Mouse (Mus musculus) kidney, embryonic 15.5 days (tissue): ENCODE data around the gene Acin1. TPM values are rescaled to one million over a fixed set of nuclear protein-coding genes. Genes with fewer than 3 reads are reported as not detected.

Source experiments
- ATAC-seq: fragments of 200-750 bp; cut with Nextera tagmentation; replicated peaks from 2 replicates; pipeline ENCODE4 v1.8.0; 2017; ENCODE audit warnings: moderate TSS enrichment; ENCODE audit not compliant: low FRiP score
- H3K27ac ChIP-seq: fragments of 300-500 bp; sonication (generic); 2 replicates; pipeline ENCODE4 v1.5.1; 2015; ENCODE audit warnings: mild to moderate bottlenecking, inconsistent platforms
- H3K27me3 ChIP-seq: fragments of 300-500 bp; sonication (generic); 2 replicates; pipeline ENCODE4 v1.6.1; 2015; ENCODE audit warnings: inconsistent platforms
- H3K36me3 ChIP-seq: fragments of 300-500 bp; sonication (generic); 2 replicates; pipeline ENCODE4 v1.6.1; 2015; ENCODE audit warnings: inconsistent platforms
- H3K4me1 ChIP-seq: fragments of 300-500 bp; sonication (generic); 2 replicates; pipeline ENCODE4 v1.6.1; 2015; ENCODE audit warnings: inconsistent platforms
- H3K4me2 ChIP-seq: fragments of 300-500 bp; sonication (generic); 2 replicates; pipeline ENCODE4 v1.6.1; 2015; ENCODE audit warnings: moderate library complexity, mild to moderate bottlenecking, inconsistent platforms
- H3K4me3 ChIP-seq: fragments of 300-500 bp; sonication (generic); replicated peaks from 2 replicates; pipeline ENCODE4 v1.5.1; 2015; ENCODE audit warnings: mild to moderate bottlenecking, inconsistent platforms
- H3K9ac ChIP-seq: fragments of 300-500 bp; sonication (generic); 2 replicates; pipeline ENCODE4 v1.6.1; 2015; ENCODE audit warnings: mild to moderate bottlenecking, inconsistent platforms
- H3K9me3 ChIP-seq: fragments of 300-500 bp; sonication (generic); replicated peaks from 2 replicates; pipeline ENCODE4 v1.6.1; 2016; ENCODE audit warnings: inconsistent platforms
- WGBS: fragments of 180-500 bp; shearing (Covaris S2); methylation state at CpG from one replicate; pipeline ENCODE4 v1.1.7; 2015; ENCODE audit warnings: mixed read lengths; 5-methylcytosine and 5-hydroxymethylcytosine counted together
- polyA plus RNA-seq: library from polyadenylated mRNA; unstranded; fragments of >200 nt; fragmentation: Nextera tagmentation; extraction: Ambion mirVana; gene quantifications from 2 replicates; pipeline ENCODE4 v1.2.1, GENCODE M21; 2015

Acin1 gene
- polyA plus RNA-seq, 1 experiment from 2014 or later = 145 TPM

DNA sequence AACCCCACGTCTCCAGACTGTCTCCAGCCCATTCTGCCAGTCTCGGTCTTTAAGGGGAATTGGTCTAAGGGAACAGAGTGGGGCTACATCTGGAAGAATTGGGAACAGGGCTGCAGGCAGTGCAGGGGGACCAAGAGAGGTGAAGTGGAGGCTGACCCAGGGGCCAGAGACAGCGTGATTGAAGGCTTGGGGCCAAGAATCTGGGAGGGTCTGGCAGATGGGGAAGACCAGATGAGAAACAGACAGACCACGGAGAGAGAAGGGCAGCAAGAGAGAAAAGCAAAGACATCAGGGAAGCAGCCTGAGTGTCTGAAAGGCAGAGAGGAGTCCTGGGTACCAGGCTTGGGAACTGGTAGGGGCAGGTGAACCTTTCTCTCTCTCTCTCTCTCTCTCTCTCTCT is 46.6 kb downstream of the Acin1 start:
- no peak for ATAC-seq
- H3K9me3 ChIP-seq = no peaks in the 10 kb centered on the region
- peak overlapping the region; percentile 99 for H3K4me2 ChIP-seq
- H3K36me3 ChIP-seq = peaks cover 66% of the 10 kb centered on the region
- peak overlapping the region; percentile 78 for H3K4me3 ChIP-seq
- WGBS = 7% methylated on average over 4 of the region's 4 CpGs
- H3K4me1 ChIP-seq = peaks cover 25% of the 10 kb centered on the region
- H3K9ac ChIP-seq = 0 out of 2 replicates have a peak overlapping the region, but pooled peaks have one; percentile 37
- H3K27me3 ChIP-seq = no peaks in the 10 kb centered on the region
- H3K27ac ChIP-seq = no peak overlapping the region

DNA sequence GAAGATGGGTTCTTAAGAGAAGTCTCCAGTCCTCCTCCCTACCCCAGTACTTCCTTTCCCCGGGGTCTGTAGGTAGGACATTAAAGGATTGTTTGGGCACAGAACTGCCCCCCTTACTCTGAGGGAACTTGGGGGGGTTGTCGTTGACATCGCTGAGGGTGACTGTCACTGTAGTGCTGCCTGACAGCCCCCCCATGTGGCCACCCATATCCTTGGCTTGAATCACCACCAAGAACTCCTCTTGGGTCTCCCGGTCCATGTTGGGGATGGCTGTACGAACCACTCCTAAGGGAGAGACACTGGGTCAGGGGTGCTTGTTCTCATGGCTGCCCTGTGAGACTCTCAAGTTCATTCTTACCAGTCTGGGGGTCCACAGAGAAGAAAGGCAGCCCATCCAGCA is 48.5 kb downstream of the Acin1 start:
- H3K9ac ChIP-seq = no peak overlapping the region
- WGBS = 72% methylated on average over 5 of the region's 5 CpGs
- H3K36me3 ChIP-seq = peaks cover 65% of the 10 kb centered on the region
- H3K27ac ChIP-seq = no peak overlapping the region
- no peaks in the 10 kb centered on the region for H3K9me3 ChIP-seq
- no peak overlapping the region for H3K4me3 ChIP-seq
- ATAC-seq = no peak
- H3K4me2 ChIP-seq = no peak overlapping the region
- no peaks in the 10 kb centered on the region for H3K27me3 ChIP-seq
- H3K4me1 ChIP-seq = peaks cover 25% of the 10 kb centered on the region

DNA sequence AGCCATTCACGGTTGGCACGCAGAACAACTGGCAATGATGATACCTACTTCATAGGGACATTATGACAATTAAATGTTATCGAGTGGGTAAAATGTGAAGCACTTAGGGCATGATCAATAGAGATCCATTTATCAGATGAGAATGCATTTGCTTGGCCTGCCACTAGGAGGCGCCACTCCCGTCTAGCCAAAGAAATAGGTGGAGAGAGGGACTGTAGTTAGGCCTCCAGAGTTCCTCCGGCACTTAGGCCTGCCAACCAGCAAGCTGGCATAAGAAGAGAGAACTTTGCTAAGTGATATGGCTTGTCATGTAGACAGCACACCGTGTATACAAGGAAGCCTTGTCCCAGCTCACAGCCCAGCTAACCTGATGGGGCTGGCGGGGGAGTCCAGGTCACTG is 49.8 kb downstream of the Acin1 start:
- no peak overlapping the region for H3K9ac ChIP-seq
- no peaks in the 10 kb centered on the region for H3K27me3 ChIP-seq
- H3K4me3 ChIP-seq = no peak overlapping the region
- no peak for ATAC-seq
- H3K36me3 ChIP-seq = peaks cover 65% of the 10 kb centered on the region
- no peak overlapping the region for H3K27ac ChIP-seq
- 61% methylated on average over 8 of the region's 8 CpGs for WGBS
- no peaks in the 10 kb centered on the region for H3K9me3 ChIP-seq
- H3K4me1 ChIP-seq = peaks cover 25% of the 10 kb centered on the region
- H3K4me2 ChIP-seq = no peak overlapping the region

DNA sequence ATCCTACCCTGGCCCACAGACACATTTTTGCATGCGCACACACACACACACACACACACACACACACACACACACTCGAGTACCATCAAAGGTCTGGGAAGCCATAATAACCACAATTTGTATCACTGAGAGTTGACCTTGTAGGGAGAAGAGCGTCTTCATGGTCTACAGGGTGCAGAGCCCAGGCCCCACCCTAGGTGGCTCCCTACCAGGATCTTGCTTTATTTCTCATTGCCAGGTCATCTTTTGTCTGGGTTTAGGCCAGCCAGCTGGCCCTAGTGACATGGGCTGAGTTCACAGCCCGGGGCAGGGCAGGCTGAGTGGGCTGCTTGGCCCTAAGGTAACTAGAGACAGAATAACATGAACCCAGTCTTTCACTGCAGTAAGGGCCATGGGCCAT is 52.5 kb downstream of the Acin1 start:
- WGBS = 87% methylated on average over 4 of the region's 4 CpGs
- no peak overlapping the region for H3K4me3 ChIP-seq
- H3K9ac ChIP-seq = no peak overlapping the region
- H3K27ac ChIP-seq = no peak overlapping the region
- no peaks in the 10 kb centered on the region for H3K9me3 ChIP-seq
- no peaks in the 10 kb centered on the region for H3K27me3 ChIP-seq
- no peak overlapping the region for H3K4me2 ChIP-seq
- H3K4me1 ChIP-seq = peaks cover 4% of the 10 kb centered on the region
- no peak for ATAC-seq
- peaks cover 84% of the 10 kb centered on the region for H3K36me3 ChIP-seq

DNA sequence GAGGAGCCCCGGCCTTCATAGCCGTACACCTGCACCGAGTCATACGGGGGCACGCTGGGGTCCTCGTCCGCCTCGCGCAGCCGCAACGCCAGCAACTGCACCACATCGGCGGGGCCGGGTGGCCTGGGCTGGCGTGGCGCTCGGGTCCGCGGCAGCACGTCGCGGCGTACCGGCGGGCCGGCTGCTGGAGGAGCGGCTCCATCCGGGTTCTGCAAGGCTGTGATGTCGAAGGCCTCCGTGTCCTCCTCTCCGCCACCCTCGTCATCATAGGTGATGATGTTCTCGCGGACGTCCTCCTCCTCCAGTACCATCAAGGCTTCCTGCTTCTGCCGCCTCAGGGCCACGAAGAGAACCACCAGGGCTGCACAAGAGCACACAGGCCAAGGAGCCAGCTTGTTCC is 54.5 kb downstream of the Acin1 start:
- Histone ChIP-seq H3K27me3 (no peaks in the 10 kb centered on the region), H3K27ac (no peak overlapping the region), H3K9ac (no peak overlapping the region), H3K4me2 (no peak overlapping the region), H3K36me3 (peaks cover 66% of the 10 kb centered on the region), H3K4me3 (no peak overlapping the region), H3K9me3 (no peaks in the 10 kb centered on the region), H3K4me1 (no peaks in the 10 kb centered on the region)
- 92% methylated on average over 37 of the region's 37 CpGs for WGBS
- no peak for ATAC-seq

DNA sequence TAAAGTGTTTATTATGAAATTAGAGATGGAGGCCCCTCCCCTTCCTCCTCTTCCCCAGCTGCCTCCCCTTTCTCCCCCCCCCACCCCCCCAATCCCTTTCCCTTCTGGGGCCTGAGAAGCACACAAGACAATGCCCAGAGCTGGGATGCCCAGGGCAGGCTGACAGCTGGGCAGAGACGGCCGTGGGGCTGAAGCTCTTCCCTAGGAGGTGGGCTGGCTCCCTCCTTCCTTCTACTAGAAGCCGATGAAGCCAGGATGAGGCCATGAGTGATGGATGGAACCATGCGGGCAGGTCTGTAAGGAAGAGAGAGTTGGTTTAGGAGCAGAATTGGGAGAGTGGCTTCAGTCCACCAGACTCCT is 55.5 kb downstream of the Acin1 start:
- H3K4me2 ChIP-seq = no peak overlapping the region
- H3K9me3 ChIP-seq = no peaks in the 10 kb centered on the region
- no peak overlapping the region for H3K27ac ChIP-seq
- no peak for ATAC-seq
- WGBS = 67% methylated on average over 4 of the region's 4 CpGs
- H3K9ac ChIP-seq = no peak overlapping the region
- no peaks in the 10 kb centered on the region for H3K27me3 ChIP-seq
- H3K36me3 ChIP-seq = peaks cover 56% of the 10 kb centered on the region
- H3K4me3 ChIP-seq = no peak overlapping the region
- no peaks in the 10 kb centered on the region for H3K4me1 ChIP-seq

DNA sequence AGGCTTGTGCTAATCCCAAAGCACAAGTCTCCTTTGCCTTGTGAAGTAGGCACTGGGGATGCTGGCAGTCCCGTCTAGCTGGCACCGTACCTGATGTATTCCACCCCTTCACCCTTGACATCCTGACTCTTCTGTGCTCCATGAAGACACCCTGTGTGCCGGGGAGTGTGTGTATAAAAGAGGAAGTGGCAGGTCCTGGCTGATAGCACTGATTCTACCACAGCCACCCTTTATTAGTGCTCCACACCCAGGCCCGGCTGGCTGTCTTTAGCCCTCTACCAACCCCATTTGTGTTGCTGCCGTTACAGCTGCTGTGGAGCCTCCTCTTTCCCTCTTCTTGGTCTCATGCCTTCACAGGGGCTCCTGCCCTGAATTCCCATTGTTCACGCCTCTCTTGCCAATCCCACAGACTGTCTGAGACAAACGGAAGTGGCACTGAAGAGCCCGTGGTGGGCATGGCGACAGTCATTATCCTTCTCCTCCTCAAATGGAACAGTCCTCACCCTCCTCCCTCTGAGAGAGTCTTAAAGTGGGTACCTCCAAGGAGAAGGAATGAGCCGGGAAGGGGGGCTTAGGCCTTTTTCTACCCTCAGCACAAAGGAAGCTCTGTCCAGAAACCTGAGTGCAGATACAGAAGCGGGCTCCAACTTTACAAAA is 56.0 kb downstream of the Acin1 start:
- no peaks in the 10 kb centered on the region for H3K27me3 ChIP-seq
- peaks cover 51% of the 10 kb centered on the region for H3K36me3 ChIP-seq
- no peaks in the 10 kb centered on the region for H3K9me3 ChIP-seq
- WGBS = 82% methylated on average over 11 of the region's 11 CpGs
- no peak for ATAC-seq
- H3K4me3 ChIP-seq = no peak overlapping the region
- H3K9ac ChIP-seq = no peak overlapping the region
- H3K27ac ChIP-seq = no peak overlapping the region
- no peak overlapping the region for H3K4me2 ChIP-seq
- H3K4me1 ChIP-seq = no peaks in the 10 kb centered on the region

DNA sequence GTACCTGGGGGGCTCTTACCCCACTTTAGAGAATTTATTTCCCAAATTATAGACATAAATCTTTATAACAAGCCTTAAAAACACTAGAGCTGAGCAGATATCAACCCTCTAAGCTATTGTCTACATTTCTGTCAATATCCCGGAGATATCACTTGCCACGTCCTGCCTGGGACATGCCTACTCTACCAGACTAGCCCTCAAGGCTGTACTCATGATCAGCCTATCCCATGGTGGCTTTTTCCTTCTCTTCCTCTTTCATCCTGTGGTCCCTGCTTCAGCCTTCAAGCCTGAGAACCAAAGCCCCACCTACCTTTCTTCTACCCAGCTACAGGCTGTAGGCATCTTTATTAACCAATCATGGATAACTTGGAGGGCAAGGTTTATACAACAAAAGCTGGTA is 56.9 kb downstream of the Acin1 start:
- Histone ChIP-seq H3K36me3 (peaks cover 46% of the 10 kb centered on the region), H3K9me3 (no peaks in the 10 kb centered on the region), H3K4me1 (no peaks in the 10 kb centered on the region), H3K27me3 (no peaks in the 10 kb centered on the region), H3K9ac (no peak overlapping the region), H3K27ac (no peak overlapping the region), H3K4me3 (no peak overlapping the region), H3K4me2 (no peak overlapping the region)
- WGBS = 89% methylated on average over 2 of the region's 2 CpGs
- no peak for ATAC-seq

DNA sequence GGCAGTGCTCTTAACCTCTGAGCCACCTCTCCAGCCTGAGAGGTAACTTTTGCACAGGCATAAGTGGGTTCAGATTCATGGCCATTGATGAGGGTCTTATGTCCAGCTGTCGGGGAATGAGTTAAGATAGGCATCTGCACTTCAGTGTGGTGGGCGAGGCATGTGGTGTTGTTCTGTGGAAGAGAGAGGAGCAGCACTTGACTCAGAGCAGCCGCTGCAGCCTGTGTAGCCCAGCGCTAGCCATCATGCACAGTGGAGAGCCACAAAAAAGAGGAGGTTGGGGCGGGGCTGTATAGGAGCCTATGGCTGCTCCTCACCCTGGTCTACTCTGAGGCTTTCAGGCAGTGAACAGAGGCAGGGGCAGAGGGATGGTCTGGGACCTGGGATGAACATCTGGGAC is 58.6 kb downstream of the Acin1 start:
- WGBS = 69% methylated on average over 5 of the region's 5 CpGs
- no peak for ATAC-seq

DNA sequence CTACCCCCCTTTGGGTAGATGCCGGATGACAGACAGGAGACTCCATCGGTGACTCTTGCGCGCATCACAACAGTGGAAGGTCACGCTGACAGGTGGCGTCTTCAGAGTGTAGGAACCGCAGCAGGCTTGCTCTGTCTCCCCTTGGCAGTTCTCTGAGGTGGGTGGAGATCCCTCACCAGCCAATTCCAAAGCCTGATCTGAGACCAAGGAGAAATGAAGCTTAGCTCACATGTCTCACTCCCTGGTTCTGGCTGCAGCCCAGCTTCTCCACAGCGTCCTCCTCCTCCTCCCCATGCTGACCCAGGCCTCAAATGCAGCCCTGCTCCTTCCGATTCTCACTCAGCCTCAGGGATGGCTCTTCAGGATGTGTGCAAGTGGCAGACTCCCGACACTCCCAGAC is 61.8 kb downstream of the Acin1 start:
- Histone ChIP-seq H3K4me1 (no peaks in the 10 kb centered on the region), H3K9ac (no peak overlapping the region), H3K4me2 (no peak overlapping the region), H3K4me3 (no peak overlapping the region), H3K9me3 (no peaks in the 10 kb centered on the region), H3K27me3 (no peaks in the 10 kb centered on the region), H3K27ac (no peak overlapping the region), H3K36me3 (0 out of 2 replicates have a peak, but pooled peaks cover under 1% of the 10 kb centered on the region)
- ATAC-seq = no peak
- 71% methylated on average over 10 of the region's 10 CpGs for WGBS

More for the DNA sequence above, 58.6 kb downstream of the Acin1 start:
- H3K27ac ChIP-seq = no peak overlapping the region
- no peaks in the 10 kb centered on the region for H3K4me1 ChIP-seq
- no peak overlapping the region for H3K4me2 ChIP-seq
- H3K4me3 ChIP-seq = no peak overlapping the region
- no peaks in the 10 kb centered on the region for H3K9me3 ChIP-seq
- H3K36me3 ChIP-seq = peaks cover 30% of the 10 kb centered on the region
- no peaks in the 10 kb centered on the region for H3K27me3 ChIP-seq
- no peak overlapping the region for H3K9ac ChIP-seq

DNA sequence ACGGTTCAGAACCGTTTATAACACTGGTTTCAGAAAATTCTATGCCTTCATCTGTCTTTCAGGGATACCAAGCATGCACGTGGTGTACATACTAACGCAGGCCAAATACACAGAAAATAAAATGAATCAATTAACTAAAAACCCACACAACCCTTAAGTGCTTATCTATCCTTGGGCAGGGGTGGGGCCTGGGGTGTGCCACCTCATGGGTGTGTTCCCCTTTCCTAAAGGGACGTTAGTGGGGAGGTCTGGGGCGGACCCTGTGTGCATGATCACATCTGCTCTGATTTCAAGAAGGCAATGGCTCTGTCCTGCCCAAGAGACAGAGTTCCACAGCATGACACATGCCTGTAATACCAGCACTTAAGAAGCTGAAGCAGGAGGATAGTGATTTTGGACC is 63.4 kb downstream of the Acin1 start:
- ATAC-seq = no peak
- H3K27ac ChIP-seq = no peak overlapping the region
- WGBS = 84% methylated on average over 6 of the region's 6 CpGs
- no peaks in the 10 kb centered on the region for H3K4me1 ChIP-seq
- no peaks in the 10 kb centered on the region for H3K9me3 ChIP-seq
- H3K4me2 ChIP-seq = no peak overlapping the region
- no peak overlapping the region for H3K9ac ChIP-seq
- H3K4me3 ChIP-seq = no peak overlapping the region
- H3K36me3 ChIP-seq = no peaks in the 10 kb centered on the region
- H3K27me3 ChIP-seq = no peaks in the 10 kb centered on the region

DNA sequence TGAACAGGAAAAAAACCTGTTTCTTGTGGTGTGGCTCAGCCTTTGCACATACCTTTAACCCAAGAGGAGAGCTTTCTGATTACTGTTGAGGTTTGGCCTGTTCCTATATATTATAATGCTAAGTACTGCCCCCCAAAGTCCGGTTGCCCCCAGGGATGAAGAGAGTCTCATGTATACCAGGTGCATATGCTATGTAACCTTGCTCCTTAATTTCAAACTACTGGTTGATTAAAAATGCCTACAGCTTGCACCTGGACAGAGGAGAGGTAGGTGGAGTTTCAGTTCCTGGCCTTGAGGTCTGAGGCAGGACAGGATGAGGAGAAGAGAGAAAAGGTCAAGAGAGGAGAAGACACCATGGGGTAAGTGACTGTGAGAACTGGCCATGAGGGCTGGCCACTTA is 65.6 kb downstream of the Acin1 start, which contains the start of gene Psmb11:
Gene Psmb11, plus strand, starts transcription at position 301 of the 400 bp plus-strand sequence.
- no peaks in the 10 kb centered on the region for H3K27me3 ChIP-seq
- H3K9me3 ChIP-seq = no peaks in the 10 kb centered on the region
- WGBS = 80% methylated on average over 1 of the region's 1 CpGs
- no peak within 1 kb of the TSS for H3K27ac ChIP-seq
- H3K36me3 ChIP-seq = peaks cover 4% of the 10 kb centered on the region
- no peak for ATAC-seq
- no peak within 1 kb of the TSS for H3K9ac ChIP-seq
- peaks cover 11% of the 10 kb centered on the region for H3K4me1 ChIP-seq
- no peak within 1 kb of the TSS for H3K4me2 ChIP-seq
- H3K4me3 ChIP-seq = no peak within 1 kb of the TSS

DNA sequence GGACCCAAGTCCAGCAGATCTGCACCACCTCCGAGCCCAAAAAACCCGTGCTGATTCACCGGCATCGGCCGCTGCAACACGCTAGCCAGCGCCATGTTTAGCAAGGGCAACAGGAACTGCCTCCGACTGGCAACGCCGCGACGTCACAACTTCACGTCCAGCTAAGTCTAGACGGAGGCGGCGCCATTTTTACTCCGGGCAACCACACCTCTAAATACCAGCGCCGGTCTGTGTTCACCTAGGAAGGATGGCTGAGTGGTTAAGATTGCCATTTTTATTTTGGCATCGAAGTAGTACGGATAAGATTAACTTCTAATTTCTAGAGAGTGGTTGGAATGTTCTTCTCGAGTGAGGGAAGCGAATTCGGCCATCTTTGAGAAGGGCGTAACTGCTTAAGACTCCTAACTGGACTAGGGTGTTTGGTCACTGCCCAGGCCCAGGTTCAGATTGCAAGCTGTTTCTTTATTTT is 68.8 kb downstream of the Acin1 start, which contains the start of gene Psmb5:
Gene Psmb5, minus strand, starts transcription at position 126 of the 469 bp plus-strand sequence.
- Histone ChIP-seq H3K4me1 (peaks cover 12% of the 10 kb centered on the region), H3K4me3 (peak within 1 kb of the TSS; percentile 86), H3K27ac (peak within 1 kb of the TSS; percentile 87), H3K36me3 (peaks cover 30% of the 10 kb centered on the region), H3K9me3 (no peaks in the 10 kb centered on the region), H3K4me2 (peak within 1 kb of the TSS; percentile 65), H3K27me3 (no peaks in the 10 kb centered on the region), H3K9ac (peak within 1 kb of the TSS; percentile 89)
- under 1% methylated on average over 25 of the region's 25 CpGs for WGBS
- ATAC-seq = peak; percentile 89
